Mouse (Mus musculus) testis, adult 2 months (tissue): ENCODE measurements around the gene Pex5.

ENCODE experiments used
- CTCF ChIP-seq: fragments of 200-500 bp; IDR thresholded peaks from 2 replicates; pipeline ENCODE4 v1.5.1; 2012; ENCODE audit warnings: low read depth, mild to moderate bottlenecking, inconsistent platforms, low read length, moderate library complexity; ENCODE audit not compliant: control insufficient read depth, insufficient read depth, insufficient replicate concordance
- POLR2A ChIP-seq: fragments of 200-500 bp; IDR thresholded peaks from 2 replicates; pipeline ENCODE4 v1.6.1; 2012; ENCODE audit warnings: low read depth, mild to moderate bottlenecking, inconsistent platforms, low read length, moderate library complexity; ENCODE audit not compliant: control insufficient read depth

DNA sequence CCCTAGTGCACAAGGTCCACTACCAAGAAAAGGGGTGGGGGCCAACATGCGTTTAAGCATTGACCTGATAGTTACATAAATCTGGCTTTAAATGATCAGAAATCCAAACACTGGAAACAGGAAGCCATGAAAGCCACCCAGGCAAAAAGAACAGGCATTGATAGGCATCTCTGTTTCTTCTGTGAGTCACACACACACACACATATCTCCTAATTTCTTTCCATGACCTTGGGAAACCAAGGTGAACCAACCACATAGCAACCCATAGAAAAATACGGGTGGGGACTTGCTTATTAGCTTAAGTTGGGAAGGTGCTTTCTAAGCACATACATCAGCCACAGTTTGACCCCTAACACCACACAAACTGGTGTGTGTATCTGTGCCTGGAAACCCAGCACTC is 32.5 kb upstream of the Pex5 start:
- TF ChIP-seq POLR2A (no peak), CTCF (no peak)
